Mouse (Mus musculus) heart, postnatal 36 days (tissue): ENCODE measurements at regions not wholly inside any gene's neighbourhood (a gene's known extent, or its start where the extent isn't known, plus 50 kb on each side); places are given as distances from the start of the nearest gene placed in this dataset.

Experiments used
- DNase-seq, 2 experiments: peaks; one replicate each; pipeline ENCODE4 v3.0.0; 2021 to 2022
- intact Hi-C: fragments of 180-260 bp; cut with DNase I; formaldehyde crosslinking; loops from one replicate; pipeline ENCODE4 v1.15.1; 2025

- no peak for DNase-seq
- intact Hi-C loops = no loop called here
Measured at GRCm38 (mm10) chr14:18396206-18396764, 64.6 kb upstream of the Ube2e1 start.

GRCm38 (mm10) chr14:18394071-18394745, 62.5 kb upstream of the Ube2e1 start:
- DNase-seq = no peak

GRCm38 (mm10) chr14:18391824-18392486, 60.3 kb upstream of the Ube2e1 start:
- intact Hi-C loops = no loop called here
- DNase-seq = no peak

More at GRCm38 (mm10) chr14:18394071-18394745, 62.5 kb upstream of the Ube2e1 start:
- intact Hi-C loops = no loop called here

GRCm38 (mm10) chr14:18389390-18389789, 57.7 kb upstream of the Ube2e1 start:
- no peak for DNase-seq
- intact Hi-C loops = no loop called here

- intact Hi-C loops = no loop called here
- no peak for DNase-seq
Measured at GRCm38 (mm10) chr14:18385953-18386668, 54.5 kb upstream of the Ube2e1 start.
